Mouse (Mus musculus) adrenal gland, postnatal 4 days (tissue): ENCODE measurements around the gene Padi2. TPM values are rescaled to one million over a fixed set of nuclear protein-coding genes. Genes with fewer than 3 reads are reported as not detected.

ENCODE experiments used
- DNase-seq, 2 experiments: peaks; one replicate each; pipeline ENCODE4 v3.0.0; 2021 to 2022; ENCODE audit warnings: low spot score in 2 of 2, mixed read lengths in 2 of 2
- total RNA-seq, 2 experiments: library from RNA; stranded (reverse); gene quantifications; 2 replicates each; pipeline ENCODE4 v1.2.3; 2021

Padi2 gene
- total RNA-seq, 2 experiments from 2014 or later, result 6.7 to 9.5 TPM

- DNase-seq, result no peak
These were observed 80.0 kb downstream of the Padi2 start for GRCm38 (mm10) chr4:140986024-140986710.

GRCm38 (mm10) chr4:140986711-140987395 lies 80.7 kb downstream of the Padi2 start, which contains the start of gene Atp13a2:
Atp13a2 (plus strand) TSS chr4:140986873.
- DNase-seq, result peak; percentile 75 to 81

- DNase-seq, result no peak
These were observed 81.3 kb downstream of the Padi2 start for GRCm38 (mm10) chr4:140987476-140987875.

- no peak for DNase-seq
These were observed 82.7 kb downstream of the Padi2 start for GRCm38 (mm10) chr4:140988706-140989290.

- no peak for DNase-seq
These were observed 83.3 kb downstream of the Padi2 start for GRCm38 (mm10) chr4:140989447-140989846.

GRCm38 (mm10) chr4:140992215-140992614 lies 86.1 kb downstream of the Padi2 start:
- DNase-seq, result no peak

- DNase-seq, result no peak
These were observed 87.7 kb downstream of the Padi2 start for GRCm38 (mm10) chr4:140993846-140994245.

- no peak for DNase-seq
These were observed 89.7 kb downstream of the Padi2 start for GRCm38 (mm10) chr4:140995811-140996210.

GRCm38 (mm10) chr4:140996812-140997211 lies 90.7 kb downstream of the Padi2 start:
- no peak for DNase-seq

Other genes with a start within 250 kb of the Padi2 start
- gene Arhgef10l, start 240.3 kb upstream of the Padi2 start, total RNA-seq, result 10 to 100 TPM; 30.2 to 37.8 TPM
- 100 to 1,000 TPM in 1 of 2 experiments, 10 to 100 TPM in 1; 98.2 to 106 TPM for gene Rcc2, start 205.8 kb upstream of the Padi2 start, total RNA-seq
- gene Padi6, start 163.7 kb upstream of the Padi2 start, total RNA-seq, result under 1 TPM in 1 of 2 experiments, not detected in 1; 0.73 TPM
- gene Padi4, start 132.1 kb upstream of the Padi2 start, total RNA-seq, result 1 to 10 TPM; 1.4 to 2.7 TPM
- not detected for gene Padi3, start 95.7 kb upstream of the Padi2 start, total RNA-seq
- not detected for gene Padi1, start 60.6 kb upstream of the Padi2 start, total RNA-seq
- gene Sdhb, start 54.9 kb downstream of the Padi2 start, total RNA-seq, result 100 to 1,000 TPM; 271 to 305 TPM
- 10 to 100 TPM; 58.8 to 63.5 TPM for gene Atp13a2, start 80.5 kb downstream of the Padi2 start, total RNA-seq
- 100 to 1,000 TPM in 1 of 2 experiments, 10 to 100 TPM in 1; 98.0 to 106 TPM for gene Mfap2, start 104.1 kb downstream of the Padi2 start, total RNA-seq
- 10 to 100 TPM; 16.3 to 24.0 TPM for gene Crocc, start 154.2 kb downstream of the Padi2 start, total RNA-seq
- gene Necap2, start 172.0 kb downstream of the Padi2 start, total RNA-seq, result 10 to 100 TPM; 66.0 to 69.1 TPM
- gene Spata21, start 182.0 kb downstream of the Padi2 start, total RNA-seq, result under 1 TPM; 0.68 to 0.81 TPM
- 100 to 1,000 TPM; 115 to 132 TPM for gene Szrd1, start 233.4 kb downstream of the Padi2 start, total RNA-seq
- gene Fbxo42, start 241.6 kb downstream of the Padi2 start, total RNA-seq, result 10 to 100 TPM; 25.3 to 25.9 TPM